Mouse (Mus musculus) myocyte (in vitro differentiated cells): ENCODE data around the gene Wnt10b. TPM values are rescaled to one million over a fixed set of nuclear protein-coding genes. Genes with fewer than 3 reads are reported as not detected.
"Not testable (repeated sequence)": the region's sequence is repeated elsewhere in the genome, so short reads cannot be mapped to it uniquely, and the experiment has no call there.

Experiments used
- H3K27me3 ChIP-seq: one replicate; pipeline ENCODE4 v1.6.1; 2011; ENCODE audit not compliant: control insufficient read depth, insufficient read depth, insufficient read length
- H3K36me3 ChIP-seq: one replicate; pipeline ENCODE4 v1.6.1; 2011; ENCODE audit not compliant: control insufficient read depth, insufficient read depth
- H3K4me2 ChIP-seq: one replicate; pipeline ENCODE4 v1.6.1; 2011; ENCODE audit warnings: low read depth, control low read depth
- H3K4me3 ChIP-seq: one replicate; pipeline ENCODE4 v1.5.1; 2011; ENCODE audit warnings: mild to moderate bottlenecking, control low read depth, moderate library complexity
- H3K79me2 ChIP-seq: one replicate; pipeline ENCODE4 v1.6.1; 2011; ENCODE audit not compliant: control insufficient read depth, insufficient read depth
- H3ac ChIP-seq: one replicate; pipeline ENCODE4 v1.6.1; 2011; ENCODE audit not compliant: control insufficient read depth, insufficient read length
- CEBPB ChIP-seq: IDR thresholded peaks from 2 replicates; pipeline ENCODE4 v1.6.1; 2011; ENCODE audit warnings: mild to moderate bottlenecking, moderate library complexity; ENCODE audit not compliant: poor library complexity, insufficient read depth, severe bottlenecking
- E2F4 ChIP-seq: IDR thresholded peaks from one replicate; pipeline ENCODE4 v1.6.1; 2011; ENCODE audit warnings: mild to moderate bottlenecking, control low read depth, moderate library complexity; ENCODE audit not compliant: insufficient read depth
- MAX ChIP-seq: IDR thresholded peaks from one replicate; pipeline ENCODE4 v1.6.1; 2011; ENCODE audit warnings: low read depth, mild to moderate bottlenecking, control low read depth
- MYOD1 ChIP-seq, 3 experiments: IDR thresholded peaks; one replicate each; pipeline ENCODE4 v1.6.1; 2011; ENCODE audit warnings: control low read depth in 2 of 3, low read depth in 2 of 3, mild to moderate bottlenecking in 2 of 3, moderate library complexity in 1 of 3; ENCODE audit not compliant: insufficient read length in 2 of 3, control insufficient read depth in 1 of 3
- MYOG ChIP-seq, 3 experiments: IDR thresholded peaks; one replicate each; pipeline ENCODE4 v1.6.1; 2011; ENCODE audit warnings: control low read depth in 2 of 3, low read depth in 2 of 3, mild to moderate bottlenecking in 2 of 3; ENCODE audit not compliant: insufficient read length in 2 of 3, control insufficient read depth in 1 of 3, insufficient read depth in 1 of 3
- POLR2A ChIP-seq: IDR thresholded peaks from one replicate; pipeline ENCODE4 v1.6.1; 2011; ENCODE audit warnings: low read depth, mild to moderate bottlenecking, control low read depth, moderate library complexity; ENCODE audit not compliant: insufficient read length
- POLR2AphosphoS2 ChIP-seq: IDR thresholded peaks from one replicate; pipeline ENCODE4 v1.6.1; 2011; ENCODE audit warnings: low read depth, control low read depth; ENCODE audit not compliant: insufficient read length
- REST ChIP-seq: IDR thresholded peaks from one replicate; pipeline ENCODE4 v1.6.1; 2011; ENCODE audit warnings: mild to moderate bottlenecking, control low read depth, moderate library complexity; ENCODE audit not compliant: insufficient read depth, insufficient read length
- SRF ChIP-seq: IDR thresholded peaks from one replicate; pipeline ENCODE4 v1.6.1; 2011; ENCODE audit warnings: low read depth; ENCODE audit not compliant: control insufficient read depth, insufficient read length
- TCF12 ChIP-seq: IDR thresholded peaks from one replicate; pipeline ENCODE4 v1.6.1; 2011; ENCODE audit warnings: mild to moderate bottlenecking, control low read depth; ENCODE audit not compliant: poor library complexity, insufficient read depth, severe bottlenecking
- TCF3 ChIP-seq: IDR thresholded peaks from one replicate; pipeline ENCODE4 v1.6.1; 2011; ENCODE audit warnings: low read depth, control low read depth; ENCODE audit not compliant: insufficient read length
- USF1 ChIP-seq: IDR thresholded peaks from one replicate; pipeline ENCODE4 v1.6.1; 2011; ENCODE audit warnings: low read depth, mild to moderate bottlenecking, control low read depth, moderate library complexity
- polyA plus RNA-seq: library from polyadenylated mRNA; unstranded; fragments of >200 nt; fragmentation: generic; extraction: Trizol; gene quantifications from one replicate; pipeline ENCODE4 v1.2.1, GENCODE M21; 2012; ENCODE audit warnings: missing spikeins

Gene Wnt10b
- polyA plus RNA-seq, 1 experiment, result 3.3 TPM

DNA sequence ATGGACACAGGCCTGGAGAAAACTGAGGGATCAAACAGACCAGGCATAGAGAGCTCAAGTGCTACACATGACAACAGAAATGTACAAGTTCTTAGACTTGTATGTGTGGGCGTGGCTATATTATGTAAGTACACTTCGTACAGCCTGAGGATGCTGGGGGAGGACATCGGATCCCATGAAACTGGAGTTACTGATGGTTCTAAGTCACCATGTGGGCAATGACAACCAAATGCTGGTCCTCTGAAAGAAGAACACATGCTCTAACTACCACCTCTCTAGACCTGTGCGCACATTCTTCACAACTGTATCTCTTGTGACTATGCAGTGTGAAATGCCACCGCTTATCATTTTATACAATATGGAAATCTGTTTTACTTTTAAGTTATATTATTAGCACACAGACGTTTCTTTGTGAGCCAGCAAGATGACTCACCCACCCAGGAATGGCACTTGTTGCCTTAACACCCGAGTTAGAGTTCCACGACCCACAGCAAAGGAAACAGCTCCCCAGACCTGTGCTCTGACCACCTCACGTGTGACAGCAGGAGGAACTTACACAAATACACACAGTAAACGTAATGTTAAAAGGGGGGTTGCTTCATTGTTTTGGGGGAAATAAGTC is 31.5 kb downstream of the Wnt10b start:
- Histone ChIP-seq H3K27me3 (no peaks in the 10 kb centered on the region), H3K4me2 (peak overlapping the region; percentile 28), H3K4me3 (no peak overlapping the region), H3K36me3 (peaks cover 9% of the 10 kb centered on the region), H3K79me2 (peaks cover 83% of the 10 kb centered on the region), H3ac (no peak overlapping the region)
- TF ChIP-seq TCF12 (no peak), TCF3 (no peak), MYOD1 (IDR thresholded peaks at IDR 0.05; ENCODE audit: control insufficient read depth in 1 of 3, insufficient read length in 2 of 3, low read depth in 2 of 3) (peak in 1 of 3 experiments; percentile 12), USF1 (no peak), POLR2AphosphoS2 (no peak), MYOG (IDR thresholded peaks at IDR 0.05; ENCODE audit: control insufficient read depth in 1 of 3, insufficient read depth in 1 of 3, insufficient read length in 2 of 3, low read depth in 2 of 3) (peak in 1 of 3 experiments; percentile 1), E2F4 (no peak)

DNA sequence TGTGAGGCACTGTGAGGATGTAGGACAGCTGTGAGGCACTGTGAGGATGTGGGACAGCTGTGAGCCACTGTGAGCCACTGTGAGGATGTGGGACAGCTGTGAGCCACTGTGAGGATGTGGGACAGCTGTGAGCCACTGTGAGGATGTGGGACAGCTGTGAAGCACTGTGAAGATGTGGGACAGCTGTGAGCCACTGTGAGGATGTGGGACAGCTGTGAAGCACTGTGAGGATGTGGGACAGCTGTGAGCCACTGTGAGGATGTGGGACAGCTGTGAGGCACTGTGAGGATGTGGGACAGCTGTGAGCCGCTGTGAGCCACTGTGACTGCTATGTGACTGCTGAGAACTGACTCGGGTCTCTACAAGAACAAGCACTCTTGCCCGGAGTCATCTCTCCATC is 34.1 kb downstream of the Wnt10b start:
- peak; percentile 4 to 84 (median 79) for TF ChIP-seq MYOD1 (IDR thresholded peaks at IDR 0.05; ENCODE audit: control insufficient read depth in 1 of 3, insufficient read length in 2 of 3, low read depth in 2 of 3)
- TF ChIP-seq MYOG (IDR thresholded peaks at IDR 0.05; ENCODE audit: control insufficient read depth in 1 of 3, insufficient read depth in 1 of 3, insufficient read length in 2 of 3, low read depth in 2 of 3), result peak in 2 of 3 experiments; percentile 61 to 68
- TF ChIP-seq TCF3, result peak; percentile 82
- TF ChIP-seq TCF12, result peak; percentile 74
- not testable (repeated sequence) for H3K36me3 ChIP-seq, H3K4me2 ChIP-seq, H3K27me3 ChIP-seq, H3K4me3 ChIP-seq, H3ac ChIP-seq
- H3K79me2 ChIP-seq, result peaks cover 60% of the 10 kb centered on the region

DNA sequence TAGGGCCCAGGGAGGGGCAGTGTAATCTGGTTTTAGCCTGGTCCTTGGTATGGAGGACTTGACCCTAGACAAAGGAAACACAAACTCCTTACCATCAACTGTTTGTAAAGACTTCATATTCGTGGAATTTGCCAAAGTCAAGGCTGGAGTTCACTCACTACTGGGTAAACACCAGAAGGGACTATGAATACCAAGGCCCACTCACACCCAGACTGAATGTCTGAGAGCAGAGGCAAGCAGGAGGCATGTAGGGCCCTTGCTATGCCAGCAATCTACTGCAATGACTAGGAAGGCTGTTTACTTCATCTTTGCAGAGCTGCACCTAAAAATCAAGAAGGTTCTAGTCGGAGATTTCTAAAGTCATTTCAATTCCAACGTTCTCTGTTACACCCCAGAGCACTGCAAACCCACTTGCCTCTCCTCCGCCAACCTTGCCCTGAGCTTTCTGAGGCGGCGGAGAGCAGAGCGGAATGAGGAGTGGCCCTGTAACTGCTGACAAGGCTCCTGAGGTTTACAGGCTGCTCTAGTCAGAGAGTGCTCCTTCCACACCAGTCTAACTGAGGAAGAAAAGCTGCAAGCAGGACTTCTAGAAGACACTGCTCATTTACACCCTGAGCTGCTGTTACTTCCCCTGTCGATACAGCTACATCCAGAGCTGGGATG is 35.1 kb downstream of the Wnt10b start:
- Histone ChIP-seq H3K27me3 (no peaks in the 10 kb centered on the region), H3K36me3 (peaks cover 9% of the 10 kb centered on the region), H3K4me2 (no peak overlapping the region), H3K79me2 (peaks cover 52% of the 10 kb centered on the region), H3ac (no peak overlapping the region), H3K4me3 (no peak overlapping the region)
- no peak for TF ChIP-seq SRF
- TF ChIP-seq MYOD1 (IDR thresholded peaks at IDR 0.05; ENCODE audit: control insufficient read depth in 1 of 3, insufficient read length in 2 of 3, low read depth in 2 of 3), result no peak
- no peak for TF ChIP-seq USF1
- TF ChIP-seq POLR2A, result no peak
- TF ChIP-seq TCF12, result no peak
- no peak for TF ChIP-seq MYOG (IDR thresholded peaks at IDR 0.05; ENCODE audit: control insufficient read depth in 1 of 3, insufficient read depth in 1 of 3, insufficient read length in 2 of 3, low read depth in 2 of 3)
- TF ChIP-seq TCF3, result no peak
- no peak for TF ChIP-seq MAX
- TF ChIP-seq CEBPB, result no peak
- TF ChIP-seq POLR2AphosphoS2, result no peak
- TF ChIP-seq E2F4, result no peak
- TF ChIP-seq REST, result no peak

DNA sequence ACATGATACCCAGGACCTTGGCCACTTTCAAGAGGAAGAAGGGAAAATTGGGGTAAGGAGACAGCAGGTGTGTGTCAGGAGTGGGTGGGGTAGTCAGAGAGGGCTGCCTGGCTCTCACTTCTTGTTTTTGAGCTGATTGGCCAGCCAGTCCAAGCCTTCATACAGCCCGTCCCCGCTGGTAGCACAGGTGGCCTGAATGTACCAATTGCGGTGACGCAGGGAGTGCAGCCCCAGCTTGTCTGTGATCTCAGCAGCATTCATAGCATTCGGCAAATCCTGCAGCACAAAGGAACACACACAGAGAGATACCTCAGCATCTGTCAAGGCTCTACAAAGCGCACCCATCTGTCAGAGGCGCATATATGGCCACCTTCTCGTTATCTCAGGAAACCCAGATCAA is 37.7 kb downstream of the Wnt10b start:
- H3K36me3 ChIP-seq, result peaks cover 35% of the 10 kb centered on the region
- H3K27me3 ChIP-seq, result no peaks in the 10 kb centered on the region
- H3K4me3 ChIP-seq, result no peak overlapping the region
- H3K4me2 ChIP-seq, result no peak overlapping the region
- H3ac ChIP-seq, result no peak overlapping the region
- no peak for TF ChIP-seq TCF3
- no peak for TF ChIP-seq TCF12
- no peak for TF ChIP-seq REST
- no peak for TF ChIP-seq E2F4
- TF ChIP-seq POLR2AphosphoS2, result no peak
- TF ChIP-seq POLR2A, result no peak
- TF ChIP-seq USF1, result no peak
- TF ChIP-seq SRF, result no peak
- TF ChIP-seq MYOD1 (IDR thresholded peaks at IDR 0.05; ENCODE audit: control insufficient read depth in 1 of 3, insufficient read length in 2 of 3, low read depth in 2 of 3), result no peak
- TF ChIP-seq CEBPB, result no peak
- no peak for TF ChIP-seq MYOG (IDR thresholded peaks at IDR 0.05; ENCODE audit: control insufficient read depth in 1 of 3, insufficient read depth in 1 of 3, insufficient read length in 2 of 3, low read depth in 2 of 3)
- TF ChIP-seq MAX, result no peak
- H3K79me2 ChIP-seq, result peaks cover 26% of the 10 kb centered on the region
